Mouse (Mus musculus) erythroblast, embryonic 14.5 days (primary cell): ENCODE measurements around the gene Olfr1231. TPM values are rescaled to one million over a fixed set of nuclear protein-coding genes. Genes with fewer than 3 reads are reported as not detected.

Experiments
- H3K27me3 ChIP-seq: 2 replicates; pipeline ENCODE4 v1.6.1; 2012; ENCODE audit warnings: inconsistent platforms; ENCODE audit not compliant: control insufficient read depth
- H3K36me3 ChIP-seq: 2 replicates; pipeline ENCODE4 v1.6.1; 2012; ENCODE audit warnings: mild to moderate bottlenecking, inconsistent platforms; ENCODE audit not compliant: control insufficient read depth
- H3K4me1 ChIP-seq: 2 replicates; pipeline ENCODE4 v1.6.1; 2012; ENCODE audit warnings: inconsistent platforms; ENCODE audit not compliant: control insufficient read depth
- H3K4me3 ChIP-seq: replicated peaks from 2 replicates; pipeline ENCODE3; 2012; ENCODE audit warnings: moderate library complexity, mild to moderate bottlenecking, inconsistent platforms
- H3K9me3 ChIP-seq: 2 replicates; pipeline ENCODE4 v1.6.1; 2012; ENCODE audit warnings: low read length, inconsistent platforms, mixed read lengths; ENCODE audit not compliant: control insufficient read depth
- GATA1 ChIP-seq: IDR thresholded peaks from 2 replicates; pipeline ENCODE4 v1.6.1; 2012; ENCODE audit warnings: low read length, inconsistent platforms, mixed read lengths
- TAL1 ChIP-seq: IDR thresholded peaks from 3 replicates; pipeline ENCODE4 v1.6.1; 2012; ENCODE audit warnings: low read length, inconsistent platforms, mixed read lengths
- polyA plus RNA-seq: library from polyadenylated mRNA; stranded (reverse); fragments of >175 nt; gene quantifications from 2 replicates; pipeline ENCODE4 v1.2.3, GENCODE M21; 2012

Olfr1231 gene
- polyA plus RNA-seq = not detected in 2 replicates

DNA sequence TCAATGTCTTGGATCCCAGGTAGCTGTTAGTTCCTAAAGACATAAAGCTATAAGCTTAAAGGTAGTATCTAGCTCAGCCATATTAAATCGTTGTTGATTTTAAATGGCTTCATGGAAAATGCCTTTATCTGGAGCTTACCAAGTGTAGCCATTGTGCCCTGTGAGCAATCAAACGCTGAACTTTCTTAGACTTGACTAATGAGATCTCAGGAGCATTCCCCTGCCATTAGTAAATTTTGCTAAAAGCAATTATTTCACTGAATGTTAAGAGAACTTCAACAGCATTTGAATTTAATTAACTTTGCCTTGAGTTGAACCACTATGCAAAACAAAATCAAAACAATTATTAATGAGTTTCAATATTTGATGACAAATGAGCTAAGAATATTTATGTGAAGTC, at the start of gene Olfr1231:
Olfr1231 (minus strand) TSS at position 101 of the 400 bp plus-strand sequence.
- Histone ChIP-seq H3K36me3 (no peaks in the 10 kb centered on the region), H3K27me3 (no peaks in the 10 kb centered on the region), H3K4me3 (no peak within 1 kb of the TSS), H3K9me3 (no peaks in the 10 kb centered on the region; the same call in 1 of the 2 replicates), H3K4me1 (no peaks in the 10 kb centered on the region)
- TF ChIP-seq GATA1 = no peak
- TF ChIP-seq TAL1 = no peak

DNA sequence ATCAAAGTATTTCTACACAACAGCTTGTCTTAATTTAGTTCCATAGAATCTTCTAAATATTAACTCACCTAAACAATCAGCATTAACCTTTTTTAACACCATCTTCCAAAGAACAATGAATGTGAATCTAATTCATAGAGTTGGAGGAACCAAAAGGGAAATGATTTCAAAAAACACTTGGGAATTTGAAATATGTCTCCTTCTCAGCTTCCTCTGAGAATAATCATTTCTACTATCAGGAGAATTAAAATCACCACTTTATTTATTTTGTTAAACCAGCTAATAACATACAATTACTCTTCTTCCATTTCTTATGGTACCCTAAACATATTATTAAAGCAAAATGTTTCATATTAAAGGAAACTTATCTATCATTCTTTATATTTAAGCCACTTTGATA, 35.4 kb upstream of the Olfr1231 start, which contains the start of gene Olfr1233:
Olfr1233 (minus strand) TSS at position 101 of the 400 bp plus-strand sequence.
- H3K36me3 ChIP-seq = no peaks in the 10 kb centered on the region
- H3K27me3 ChIP-seq = no peaks in the 10 kb centered on the region
- H3K4me3 ChIP-seq = no peak within 1 kb of the TSS
- TF ChIP-seq GATA1 = no peak
- no peak for TF ChIP-seq TAL1
- H3K9me3 ChIP-seq = no peaks in the 10 kb centered on the region; the same call in 1 of the 2 replicates
- H3K4me1 ChIP-seq = no peaks in the 10 kb centered on the region

DNA sequence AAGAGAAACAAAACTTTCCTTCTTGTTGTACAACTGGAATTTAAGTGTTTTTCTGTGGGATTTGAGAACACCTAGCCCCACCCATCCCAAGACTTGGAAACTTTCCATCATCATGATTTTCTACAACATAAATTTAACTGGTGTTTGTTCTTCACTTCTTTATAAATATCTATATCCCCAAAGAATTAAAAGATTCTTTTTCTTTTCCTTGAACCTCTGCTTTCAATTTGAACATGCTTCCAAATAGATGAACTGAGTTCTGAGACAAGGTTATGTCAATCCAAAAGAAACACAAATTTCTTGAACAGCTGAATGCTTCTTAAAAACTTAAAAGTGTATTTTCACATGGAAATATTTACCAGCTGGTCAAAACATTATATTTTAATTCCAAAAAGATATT, 22.7 kb upstream of the Olfr1231 start, which contains the start of gene Olfr1232:
Olfr1232 (minus strand) TSS at position 101 of the 400 bp plus-strand sequence.
- no peak for TF ChIP-seq GATA1
- no peak for TF ChIP-seq TAL1
- Histone ChIP-seq H3K36me3 (no peaks in the 10 kb centered on the region), H3K27me3 (no peaks in the 10 kb centered on the region), H3K4me1 (no peaks in the 10 kb centered on the region), H3K4me3 (no peak within 1 kb of the TSS), H3K9me3 (no peaks in the 10 kb centered on the region; the same call in none of the 2 replicates)

DNA sequence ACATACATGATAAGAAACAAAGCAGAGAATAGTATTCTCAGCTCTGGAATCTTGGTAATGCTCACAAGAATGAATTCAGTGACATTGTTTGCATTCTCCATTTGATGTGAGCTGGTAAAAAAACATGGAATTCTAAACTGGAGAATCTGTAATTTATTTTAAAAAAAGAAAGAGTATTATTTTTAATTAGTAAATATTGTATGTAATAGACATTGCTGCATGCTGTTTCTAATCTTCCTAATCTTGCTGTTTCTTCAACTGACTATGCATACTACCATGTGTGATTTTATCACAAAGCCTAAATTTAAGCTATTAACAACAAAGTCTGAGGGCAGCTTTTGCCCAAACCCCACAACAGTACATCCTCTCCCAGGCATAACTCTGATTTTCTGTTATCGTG, 9.7 kb downstream of the Olfr1231 start, which contains the start of gene Olfr1230:
Olfr1230 (minus strand) TSS at position 101 of the 400 bp plus-strand sequence.
- no peaks in the 10 kb centered on the region for H3K27me3 ChIP-seq
- H3K4me3 ChIP-seq = no peak within 1 kb of the TSS
- TF ChIP-seq GATA1 (no peak), TAL1 (no peak)
- H3K9me3 ChIP-seq = 0 out of 2 replicates have a peak, but pooled peaks cover 2% of the 10 kb centered on the region
- H3K4me1 ChIP-seq = no peaks in the 10 kb centered on the region
- no peaks in the 10 kb centered on the region for H3K36me3 ChIP-seq

DNA sequence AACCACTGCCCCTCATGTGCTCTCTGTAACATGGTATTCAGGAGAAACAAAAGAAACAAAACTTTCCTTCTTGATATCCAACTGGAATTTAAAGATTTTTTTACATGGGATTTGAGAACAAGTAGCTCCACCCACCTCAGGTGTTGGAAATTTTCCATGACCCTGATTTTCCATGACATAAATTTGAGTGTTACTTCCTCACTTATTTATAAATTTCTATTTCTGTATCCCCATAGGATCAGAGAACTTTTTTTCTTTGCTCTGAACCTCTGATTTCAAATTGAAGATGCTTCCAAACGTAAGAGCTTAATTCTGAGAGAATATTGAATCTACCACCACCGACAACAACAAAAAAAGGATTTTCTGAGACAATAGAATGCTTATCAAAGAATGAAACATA, 19.0 kb downstream of the Olfr1231 start, which contains the start of gene Olfr1229:
Olfr1229 (minus strand) TSS at position 101 of the 400 bp plus-strand sequence.
- Histone ChIP-seq H3K4me3 (no peak within 1 kb of the TSS), H3K36me3 (no peaks in the 10 kb centered on the region), H3K4me1 (no peaks in the 10 kb centered on the region), H3K9me3 (no peaks in the 10 kb centered on the region), H3K27me3 (no peaks in the 10 kb centered on the region)
- no peak for TF ChIP-seq GATA1
- no peak for TF ChIP-seq TAL1

DNA sequence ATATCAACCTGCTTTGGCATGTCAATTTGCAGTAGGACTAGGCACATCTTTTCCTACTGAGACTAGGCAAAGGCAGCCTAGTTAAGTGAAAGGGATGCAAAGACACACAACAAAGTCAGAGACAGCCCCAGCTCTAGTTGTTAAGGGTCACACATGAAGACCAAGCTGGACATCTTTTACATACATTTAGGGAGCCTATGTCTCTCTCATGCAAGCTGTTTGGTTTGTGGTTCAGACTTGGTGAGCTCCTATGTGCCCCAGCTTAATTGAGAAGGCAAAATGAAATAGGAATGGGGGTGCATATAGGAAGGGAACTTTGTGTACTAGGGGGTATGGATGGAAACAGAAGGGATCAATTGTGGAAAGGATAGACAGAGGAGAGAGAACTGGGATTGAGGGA, 52.9 kb downstream of the Olfr1231 start, which contains the start of gene Olfr1228:
Olfr1228 (minus strand) TSS at position 101 of the 400 bp plus-strand sequence.
- Histone ChIP-seq H3K27me3 (no peaks in the 10 kb centered on the region), H3K4me1 (no peaks in the 10 kb centered on the region), H3K4me3 (no peak within 1 kb of the TSS), H3K36me3 (no peaks in the 10 kb centered on the region), H3K9me3 (no peaks in the 10 kb centered on the region)
- no peak for TF ChIP-seq GATA1
- TF ChIP-seq TAL1 = no peak

Other genes with a start within 250 kb of the Olfr1231 start
- not detected in 2 replicates for gene Olfr1218, start 245.9 kb downstream of the Olfr1231 start, polyA plus RNA-seq
- gene Olfr1219, start 223.6 kb downstream of the Olfr1231 start, polyA plus RNA-seq = not detected in 2 replicates
- not detected in 2 replicates for gene Olfr1220, start 200.2 kb downstream of the Olfr1231 start, polyA plus RNA-seq
- not detected in 2 replicates for gene Olfr1221, start 189.8 kb downstream of the Olfr1231 start, polyA plus RNA-seq
- gene Olfr1222, start 174.0 kb downstream of the Olfr1231 start, polyA plus RNA-seq = not detected in 2 replicates
- not detected in 2 replicates for gene Olfr1223, start 155.5 kb downstream of the Olfr1231 start, polyA plus RNA-seq
- not detected in 2 replicates for gene Olfr1224-ps1, start 143.0 kb downstream of the Olfr1231 start, polyA plus RNA-seq
- not detected in 2 replicates for gene Olfr1225, start 132.4 kb downstream of the Olfr1231 start, polyA plus RNA-seq
- not detected in 2 replicates for gene Olfr1226, start 107.0 kb downstream of the Olfr1231 start, polyA plus RNA-seq
- not detected in 2 replicates for gene Olfr1228, start 53.0 kb downstream of the Olfr1231 start, polyA plus RNA-seq
- not detected in 2 replicates for gene Olfr1229, start 19.1 kb downstream of the Olfr1231 start, polyA plus RNA-seq
- gene Olfr1230, start 9.8 kb downstream of the Olfr1231 start, polyA plus RNA-seq = not detected in 2 replicates
- not detected in 2 replicates for gene Olfr1232, start 22.6 kb upstream of the Olfr1231 start, polyA plus RNA-seq
- not detected in 2 replicates for gene Olfr1233, start 35.3 kb upstream of the Olfr1231 start, polyA plus RNA-seq
- gene Olfr1234, start 57.8 kb upstream of the Olfr1231 start, polyA plus RNA-seq = not detected in 2 replicates
- gene Olfr1238, start 102.6 kb upstream of the Olfr1231 start, polyA plus RNA-seq = not detected in 2 replicates
- not detected in 2 replicates for gene Olfr1239, start 113.3 kb upstream of the Olfr1231 start, polyA plus RNA-seq
- not detected in 2 replicates for gene Olfr1240, start 135.9 kb upstream of the Olfr1231 start, polyA plus RNA-seq
- gene Olfr1241, start 180.1 kb upstream of the Olfr1231 start, polyA plus RNA-seq = not detected in 2 replicates
- not detected in 2 replicates for gene Olfr1242, start 191.3 kb upstream of the Olfr1231 start, polyA plus RNA-seq
- not detected in 2 replicates for gene Olfr1243, start 224.4 kb upstream of the Olfr1231 start, polyA plus RNA-seq